Mouse (Mus musculus) layer of hippocampus, postnatal 36 days (tissue): ENCODE results near the gene Hmgb1. TPM values are rescaled to one million over a fixed set of nuclear protein-coding genes. Genes with fewer than 3 reads are reported as not detected.
A peak's percentile ranks its signal among the peaks of the same experiment; 100 is the strongest.
"Not testable (repeated sequence)": the region's sequence is repeated elsewhere in the genome, so short reads cannot be mapped to it uniquely, and the experiment has no call there.

Experiments used
- DNase-seq, 2 experiments: peaks; one replicate each; pipeline ENCODE4 v3.0.0; 2022
- total RNA-seq, 2 experiments: library from RNA; stranded (reverse); gene quantifications; 2 replicates each; pipeline ENCODE4 v1.2.3; 2021

Gene Hmgb1
- total RNA-seq, 2 experiments from 2014 or later: 136 to 137 TPM

DNA sequence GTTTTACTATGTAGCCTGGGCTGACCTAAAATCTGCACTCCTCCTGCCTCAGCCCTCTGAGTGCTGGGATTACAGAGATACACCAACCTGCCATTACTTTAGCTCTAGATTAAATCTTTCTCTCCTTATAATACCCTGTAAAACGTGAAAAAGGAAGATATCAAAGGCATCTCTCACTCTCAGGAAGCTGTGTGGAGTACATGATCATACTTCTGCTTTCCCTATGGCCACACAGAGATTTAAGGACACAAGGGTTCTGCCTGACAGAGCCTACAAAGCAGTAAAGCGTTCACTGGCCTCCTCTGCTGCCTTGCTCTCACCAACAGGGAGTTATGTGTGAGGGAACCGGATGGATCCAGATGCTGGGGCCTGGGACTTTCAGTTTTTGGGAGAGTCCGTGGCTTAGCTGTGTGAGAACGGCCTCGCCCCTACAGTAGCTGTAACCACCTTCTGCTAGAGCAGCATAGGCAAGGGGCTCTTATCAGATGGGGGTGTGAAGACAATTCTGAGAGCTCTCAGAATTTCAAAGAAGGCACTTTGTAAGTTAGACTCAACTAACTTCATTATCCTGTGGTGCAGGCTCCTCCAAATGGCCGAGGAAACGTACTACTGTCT lies 36.8 kb downstream of the Hmgb1 start:
- no peak for DNase-seq

DNA sequence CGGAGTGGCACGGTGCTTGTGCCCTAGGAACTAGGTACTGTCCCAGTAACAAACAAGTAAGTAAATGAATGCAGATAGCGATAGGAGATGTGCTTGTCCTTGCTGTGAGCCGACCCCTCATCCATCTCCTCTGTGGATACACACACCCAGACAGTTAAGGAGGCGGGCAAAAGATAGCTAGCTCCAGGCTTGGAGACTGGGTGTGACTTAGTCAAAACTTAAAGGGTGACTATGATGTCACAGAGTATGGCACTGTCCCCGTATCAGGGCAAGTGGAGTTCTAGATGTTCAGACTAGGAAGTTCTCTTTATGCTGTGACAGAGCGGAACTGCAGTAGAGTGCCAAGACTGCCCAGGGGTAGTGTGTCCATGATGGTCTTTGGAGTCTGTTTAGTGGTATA lies 37.6 kb downstream of the Hmgb1 start:
- no peak for DNase-seq

DNA sequence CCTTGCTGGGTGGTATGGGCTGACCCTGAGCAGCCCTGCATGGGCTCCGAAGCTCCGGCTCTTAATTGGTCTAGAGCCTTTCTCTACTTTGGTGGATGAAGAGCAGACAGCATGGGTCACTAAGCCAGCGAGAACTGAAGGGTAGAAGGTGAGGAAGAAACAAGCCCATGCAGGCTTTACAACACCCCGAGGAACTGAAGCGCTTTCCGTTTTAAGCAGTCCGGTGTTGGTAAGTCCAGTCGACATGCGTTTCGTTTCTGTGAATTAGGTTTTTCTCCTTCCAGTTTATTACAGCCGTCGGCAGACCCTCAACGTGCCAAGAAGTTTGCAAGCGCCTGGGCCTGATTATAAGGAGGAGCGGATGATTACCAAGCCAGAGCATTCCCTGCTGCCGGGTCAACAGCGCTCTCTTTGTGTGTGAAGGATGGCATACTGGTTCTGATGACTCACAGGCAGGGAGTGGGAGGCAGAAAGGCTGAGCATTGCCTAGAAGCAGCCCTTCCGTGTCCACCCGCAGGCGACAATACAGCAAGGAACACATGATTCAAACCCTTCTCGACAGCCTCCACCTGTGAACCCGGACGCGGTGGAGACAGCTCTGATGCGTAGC lies 40.4 kb downstream of the Hmgb1 start:
- peak; percentile 59 to 62 for DNase-seq

DNA sequence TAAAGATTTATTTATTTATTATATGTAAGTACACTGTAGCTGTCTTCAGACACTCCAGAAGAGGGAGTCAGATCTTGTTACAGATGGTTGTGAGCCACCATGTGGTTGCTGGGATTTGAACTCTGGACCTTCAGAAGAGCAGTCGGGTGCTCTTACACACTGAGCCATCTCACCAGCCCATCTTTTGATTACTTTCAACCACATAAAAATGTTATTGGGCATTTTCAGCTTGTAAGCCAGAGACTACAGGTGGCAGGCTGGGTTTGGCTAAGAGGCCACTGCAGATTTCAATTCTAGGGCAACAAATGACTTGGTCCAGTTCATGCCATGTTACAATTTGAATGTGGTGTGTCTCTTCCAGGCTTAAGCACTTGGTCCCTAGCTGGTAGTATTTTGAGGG lies 43.1 kb downstream of the Hmgb1 start:
- not testable (repeated sequence) for DNase-seq

DNA sequence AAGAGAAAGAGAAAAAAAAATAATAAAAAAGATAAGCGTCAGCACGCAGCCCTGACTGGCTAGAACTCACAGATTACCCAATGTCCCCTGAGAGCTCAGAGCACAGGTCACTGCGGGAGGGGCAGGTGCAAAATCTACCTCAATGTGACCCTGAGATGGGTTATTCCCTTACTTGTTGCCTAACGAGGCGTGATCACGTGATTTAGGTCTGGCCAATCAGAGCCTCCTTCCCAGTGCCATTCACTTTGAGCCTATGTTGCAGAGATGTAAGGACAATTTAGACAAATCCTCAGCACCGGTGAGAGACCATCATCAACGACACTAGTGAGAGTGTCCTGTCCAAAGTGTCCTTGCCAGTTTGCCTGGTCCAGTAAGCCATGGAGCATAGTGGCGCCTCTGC lies 44.0 kb downstream of the Hmgb1 start:
- DNase-seq: no peak

DNA sequence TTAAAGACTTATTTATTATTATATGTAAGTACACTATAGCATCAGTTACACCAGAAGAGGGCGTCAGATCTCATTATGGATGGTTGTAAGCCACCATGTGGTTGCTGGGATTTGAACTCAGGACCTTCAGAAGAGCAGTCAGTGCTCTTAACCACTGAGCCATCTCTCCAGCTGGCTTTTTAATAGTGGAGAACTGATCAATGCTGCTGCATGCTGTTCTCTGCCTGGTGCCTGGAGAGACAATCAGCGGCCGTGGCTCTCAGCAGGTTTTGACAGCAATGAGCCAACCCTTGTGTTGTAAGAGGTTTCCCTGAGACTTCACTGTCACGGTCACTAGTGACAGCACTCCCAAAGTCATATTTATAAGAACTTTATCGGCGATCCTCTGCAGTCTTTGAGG lies 46.2 kb downstream of the Hmgb1 start:
- DNase-seq: not testable (repeated sequence)

DNA sequence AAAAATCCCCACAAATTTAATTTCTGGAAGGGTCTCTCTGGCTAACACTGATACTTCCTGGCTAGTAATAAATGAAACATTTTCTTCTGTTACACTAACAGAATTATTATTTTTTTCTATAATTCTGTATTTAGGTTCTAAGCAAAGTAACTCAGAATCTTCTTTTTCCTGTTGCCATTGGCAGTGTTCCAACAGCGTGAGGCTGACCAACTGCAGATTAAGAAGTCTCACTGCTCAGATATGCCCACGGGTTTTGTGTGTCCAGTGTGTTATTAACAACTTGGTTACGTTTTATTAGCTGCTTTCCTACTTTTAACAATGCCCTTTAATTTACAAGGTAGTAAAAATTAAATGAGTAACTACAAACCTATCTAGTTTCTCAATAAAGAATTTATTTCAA lies 46.8 kb downstream of the Hmgb1 start:
- DNase-seq: no peak

DNA sequence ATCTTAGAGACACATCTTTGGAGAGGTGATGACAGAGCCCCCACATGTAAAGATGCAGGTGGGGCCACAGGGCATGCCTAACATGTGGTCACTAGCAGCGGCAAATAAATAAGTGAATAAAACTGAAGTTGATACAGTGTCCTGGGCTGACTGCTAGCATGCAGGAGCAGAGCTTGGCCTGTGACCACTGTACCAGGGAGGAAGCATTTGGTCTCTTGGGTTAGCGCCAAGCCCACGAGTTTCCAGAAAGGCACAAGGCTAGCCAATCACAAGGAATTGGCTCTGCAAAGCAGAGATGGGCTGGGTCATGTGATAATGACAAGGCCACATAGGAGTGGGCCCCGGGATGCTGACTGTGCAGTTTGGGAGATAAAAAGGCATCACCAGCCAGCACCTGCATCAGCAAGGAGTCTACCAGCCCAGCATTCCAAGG lies 47.3 kb downstream of the Hmgb1 start:
- DNase-seq: no peak

DNA sequence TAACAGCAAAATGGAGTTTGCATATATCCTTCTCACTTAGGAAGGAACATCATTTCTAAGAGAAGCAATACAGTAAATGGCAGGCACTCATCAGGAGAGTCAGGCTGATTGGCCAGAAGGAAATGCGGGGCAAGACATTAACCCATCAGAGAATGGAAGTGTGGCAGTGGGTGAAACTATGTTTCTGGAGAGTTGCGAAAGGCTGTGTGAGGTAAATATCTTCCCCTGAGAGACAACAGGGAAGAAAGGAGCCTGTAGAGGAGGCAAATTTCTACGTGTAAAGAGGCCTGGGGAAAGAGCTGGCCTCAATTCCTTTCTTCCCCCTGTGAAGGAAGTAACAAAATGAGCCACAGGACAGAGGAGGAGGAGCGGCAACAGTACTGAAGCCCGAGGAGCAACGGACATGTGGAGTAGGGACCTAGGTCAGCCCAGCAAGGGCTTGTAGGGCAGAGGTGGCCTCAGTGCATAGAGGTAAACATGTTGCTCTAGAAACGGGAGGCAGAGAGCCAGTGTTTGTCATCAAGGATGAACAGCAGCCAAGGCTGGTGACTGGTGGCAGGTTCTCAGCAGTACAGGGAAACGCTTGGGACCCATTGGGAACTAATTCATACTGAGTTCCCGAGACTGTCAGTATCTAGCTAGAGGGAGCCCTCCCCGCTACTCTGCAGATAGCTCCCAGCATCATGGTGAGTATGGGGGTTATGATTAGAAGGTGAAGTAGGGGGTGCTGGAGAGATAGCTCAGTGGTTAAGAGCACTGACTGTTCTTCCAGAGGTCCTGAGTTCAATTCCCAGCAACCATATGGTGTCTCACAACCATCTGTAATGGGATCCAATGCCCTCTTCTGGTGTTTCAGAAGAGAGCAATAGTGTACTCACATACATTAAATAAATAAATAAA lies 48.6 kb downstream of the Hmgb1 start:
- no peak for DNase-seq

DNA sequence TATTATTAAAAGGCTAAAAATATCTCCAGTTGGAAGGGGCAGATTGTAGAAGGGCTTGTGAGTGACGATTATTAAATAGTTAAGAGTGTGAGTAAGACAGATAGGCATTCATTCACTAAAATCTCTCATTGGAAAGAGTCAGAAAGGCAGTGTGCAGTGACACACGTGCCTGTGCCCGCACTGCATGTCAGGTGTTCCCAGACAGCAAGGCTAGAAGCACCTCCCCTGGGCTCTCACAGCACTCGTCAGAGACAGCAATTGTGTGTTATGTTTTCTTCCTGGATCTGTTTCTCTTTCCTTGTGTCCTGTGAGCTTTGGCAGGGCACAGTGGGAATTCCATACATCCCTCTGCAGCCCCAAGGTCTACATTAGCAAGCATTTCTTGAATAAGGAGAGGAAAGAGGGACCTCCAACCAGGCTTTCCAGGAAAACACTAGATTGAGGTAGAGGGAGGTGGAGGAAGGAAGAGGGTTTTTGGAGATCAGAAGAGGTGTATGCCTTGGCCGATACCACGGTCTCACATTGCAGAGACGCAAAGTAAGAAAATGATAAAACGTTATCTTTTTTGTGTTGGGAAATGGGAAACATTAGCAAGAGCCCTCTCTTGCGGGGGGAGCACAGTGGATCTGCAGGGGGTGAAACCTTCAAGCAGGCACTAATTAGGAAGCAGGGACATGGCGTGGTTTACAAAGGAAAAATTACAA lies 49.4 kb downstream of the Hmgb1 start:
- DNase-seq: no peak

DNA sequence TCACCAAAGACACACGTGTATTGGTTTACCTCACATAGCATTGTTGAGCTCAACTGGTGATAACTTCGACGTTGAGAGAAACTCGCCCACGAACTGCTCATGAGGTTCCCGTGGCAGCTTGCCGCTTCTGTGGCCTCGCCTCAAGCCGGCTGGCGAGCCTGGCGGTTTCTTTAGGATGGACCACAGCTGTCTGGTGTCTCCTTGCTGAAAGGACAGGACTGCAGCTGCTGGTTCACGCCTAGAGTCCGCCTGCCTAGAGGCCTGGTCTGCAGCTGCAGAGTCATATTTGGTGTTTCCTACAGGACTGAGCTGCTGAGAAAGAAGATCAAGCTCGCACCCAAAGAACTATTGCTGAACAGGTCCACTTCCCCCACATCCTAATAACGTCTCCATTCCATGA lies 55.8 kb downstream of the Hmgb1 start:
- DNase-seq: no peak

DNA sequence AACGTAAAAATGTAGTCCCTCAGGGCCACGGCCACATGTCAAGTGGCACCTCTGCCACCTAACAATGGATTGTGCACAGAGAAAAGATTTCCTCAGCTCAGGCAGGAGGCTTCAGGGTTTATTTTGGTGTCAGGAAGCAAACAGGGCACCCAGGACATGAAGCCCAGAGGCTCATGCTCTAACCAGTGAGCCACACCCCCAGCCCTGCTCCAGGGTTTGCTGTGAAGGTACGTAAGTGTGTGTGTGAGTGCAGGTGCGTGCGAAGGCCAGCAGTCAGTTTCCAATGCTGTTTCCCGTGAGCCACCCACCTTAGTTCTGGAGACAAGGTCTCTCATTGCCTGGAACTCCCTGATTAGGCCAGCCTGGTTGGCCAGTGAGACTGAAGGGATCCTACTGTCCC lies 60.5 kb downstream of the Hmgb1 start:
- no peak for DNase-seq

DNA sequence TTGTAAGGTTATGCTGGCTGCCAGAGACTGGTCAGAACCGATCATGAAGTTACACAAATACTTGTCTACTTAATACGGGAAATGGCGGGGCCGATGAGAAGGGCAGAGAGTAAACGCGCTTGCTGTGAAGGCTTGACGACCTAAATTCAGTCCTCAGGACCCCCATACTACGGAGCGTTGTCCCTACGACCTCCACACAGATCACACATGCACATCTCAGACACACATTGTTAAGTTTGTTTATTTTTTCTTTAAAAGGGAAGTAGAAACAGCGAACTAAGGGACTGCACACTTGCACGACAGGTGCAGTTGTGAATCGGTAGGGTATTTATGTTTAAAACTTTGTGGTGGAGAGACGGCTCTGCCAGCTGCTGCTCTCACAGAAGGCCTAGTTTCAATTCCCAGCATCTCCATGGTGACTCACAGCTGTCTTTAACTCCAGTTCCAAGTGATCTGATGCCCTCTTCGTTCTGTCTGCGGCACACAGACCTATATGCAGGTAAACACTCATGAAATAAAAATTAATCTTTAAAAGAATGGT lies 64.9 kb downstream of the Hmgb1 start:
- no peak for DNase-seq

DNA sequence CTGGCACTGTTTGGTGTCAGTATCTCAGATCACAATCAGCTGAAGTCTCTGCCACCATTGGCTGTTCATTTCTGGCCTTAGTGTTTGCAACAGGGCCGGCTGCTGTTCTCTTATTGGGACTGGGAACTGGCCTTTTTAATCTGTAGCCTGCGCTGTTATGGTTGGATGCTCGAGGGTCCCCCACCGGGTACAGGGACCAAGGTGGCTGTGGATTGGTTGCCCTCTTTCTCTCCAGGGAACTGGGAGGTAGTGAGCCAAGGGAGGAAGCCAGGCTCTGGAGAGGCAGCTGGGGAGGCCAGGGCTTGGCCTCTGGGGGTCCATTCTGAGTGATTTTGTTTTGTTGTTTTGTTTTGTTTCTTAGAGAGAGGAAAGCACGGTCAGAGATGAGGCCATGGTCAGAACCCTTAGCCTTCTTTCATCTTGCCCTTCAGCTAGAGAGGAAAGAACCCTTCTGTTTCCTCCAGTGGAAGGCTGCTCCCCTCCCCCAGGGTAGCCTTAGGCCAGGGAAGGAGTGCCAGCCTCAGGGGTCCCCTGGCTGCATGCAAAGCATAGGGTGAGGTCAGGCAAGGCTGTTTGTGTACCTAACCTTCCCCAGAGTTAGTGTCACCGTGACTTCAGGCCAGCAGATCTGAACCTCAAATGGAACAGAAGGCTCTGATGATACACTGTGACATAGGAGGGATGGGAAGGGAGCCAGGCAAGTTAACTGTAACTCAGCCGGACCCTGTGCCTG lies 66.3 kb downstream of the Hmgb1 start:
- DNase-seq: no peak

DNA sequence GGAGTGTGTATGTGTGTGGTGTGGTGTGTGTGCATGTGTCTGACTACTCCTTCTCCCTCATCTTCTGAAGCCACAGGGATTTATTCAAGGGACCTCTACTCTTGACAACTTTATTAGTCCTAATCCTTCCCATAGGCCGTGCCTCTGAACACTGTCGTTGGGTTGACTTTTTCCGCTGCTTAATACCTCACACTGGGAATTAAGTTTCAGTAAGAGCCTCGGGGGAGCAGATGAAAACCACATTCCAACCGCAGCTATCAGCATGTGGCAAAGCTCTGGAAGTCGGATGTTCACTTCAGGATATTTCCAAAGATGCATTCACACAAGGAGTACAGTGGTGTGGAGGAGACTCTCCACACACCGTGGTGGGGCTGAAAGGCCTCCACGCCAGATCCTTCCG lies 69.7 kb downstream of the Hmgb1 start:
- DNase-seq: no peak

DNA sequence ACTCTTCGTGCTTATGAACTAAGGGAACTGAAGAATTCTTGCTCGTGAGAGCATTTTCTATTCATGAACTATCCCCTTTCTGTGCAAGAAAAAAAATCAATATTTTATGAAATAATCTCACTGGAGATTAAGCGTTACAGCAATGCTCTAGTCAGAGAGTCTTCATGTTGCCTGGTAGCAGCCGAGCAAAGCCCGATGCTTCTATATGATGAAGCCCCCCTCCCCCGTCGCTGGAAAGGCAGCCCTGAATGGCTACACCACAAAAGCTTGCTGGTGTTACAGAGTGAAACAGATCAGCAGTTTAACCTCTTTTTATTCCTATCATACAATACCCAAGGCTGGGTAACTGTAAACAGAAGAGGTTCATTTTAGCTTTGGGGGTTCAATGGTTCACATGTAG lies 70.3 kb downstream of the Hmgb1 start:
- DNase-seq: no peak

DNA sequence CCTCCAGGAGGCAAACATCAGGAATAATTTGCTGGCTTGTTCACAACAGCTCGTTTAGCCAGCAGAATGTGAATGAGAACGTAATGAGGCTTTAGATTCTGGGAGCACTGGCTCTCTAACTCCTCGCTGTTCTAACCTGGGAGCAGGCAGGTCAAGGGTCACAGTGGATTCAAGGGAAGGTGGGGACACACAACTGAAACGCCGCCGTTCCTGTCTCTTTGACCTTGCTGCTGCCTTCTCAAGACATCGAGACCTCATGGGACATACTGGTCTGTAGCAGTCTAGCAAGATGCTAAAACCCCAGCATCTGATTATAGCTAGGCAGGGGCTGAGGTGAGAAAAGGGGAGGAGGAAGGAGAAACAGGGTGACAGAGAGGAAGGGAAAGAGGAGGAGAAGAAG lies 70.8 kb downstream of the Hmgb1 start:
- DNase-seq: no peak

DNA sequence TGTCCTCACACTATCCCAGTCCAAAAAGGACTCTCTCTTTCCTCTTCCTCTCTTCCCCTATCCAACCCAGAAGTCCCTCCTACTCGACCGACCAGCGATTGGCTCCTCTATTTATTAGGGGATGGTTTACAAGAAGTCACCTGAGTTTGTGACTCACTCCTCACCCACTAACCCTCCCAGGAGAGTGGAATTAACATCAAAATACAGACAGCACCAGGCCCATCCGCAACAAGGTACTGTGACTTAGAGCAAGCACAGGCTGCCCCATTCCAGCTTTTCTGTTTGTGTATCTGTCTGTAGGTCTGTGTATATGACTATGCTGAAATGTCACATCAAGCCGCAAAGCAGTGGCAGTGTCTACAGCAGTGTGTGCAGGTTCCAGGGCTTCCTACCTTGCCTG lies 71.7 kb downstream of the Hmgb1 start:
- no peak for DNase-seq

DNA sequence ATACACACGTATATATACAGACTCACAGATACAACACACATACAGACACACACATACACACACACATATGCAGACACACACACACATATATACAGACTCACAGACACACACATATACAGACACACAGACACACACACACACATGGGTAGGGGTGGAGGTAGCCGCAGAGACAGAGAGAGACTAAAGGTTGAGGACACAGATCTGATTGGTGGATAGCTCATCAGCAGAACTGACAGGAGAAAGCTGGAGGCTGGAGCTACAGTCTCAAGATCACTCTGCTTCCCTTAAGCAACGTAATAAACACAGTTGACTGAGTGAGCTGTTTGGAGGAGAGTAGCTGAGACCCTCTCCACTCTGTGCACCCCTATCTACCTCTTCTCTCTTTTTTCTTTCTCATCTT lies 75.1 kb downstream of the Hmgb1 start:
- DNase-seq: no peak

DNA sequence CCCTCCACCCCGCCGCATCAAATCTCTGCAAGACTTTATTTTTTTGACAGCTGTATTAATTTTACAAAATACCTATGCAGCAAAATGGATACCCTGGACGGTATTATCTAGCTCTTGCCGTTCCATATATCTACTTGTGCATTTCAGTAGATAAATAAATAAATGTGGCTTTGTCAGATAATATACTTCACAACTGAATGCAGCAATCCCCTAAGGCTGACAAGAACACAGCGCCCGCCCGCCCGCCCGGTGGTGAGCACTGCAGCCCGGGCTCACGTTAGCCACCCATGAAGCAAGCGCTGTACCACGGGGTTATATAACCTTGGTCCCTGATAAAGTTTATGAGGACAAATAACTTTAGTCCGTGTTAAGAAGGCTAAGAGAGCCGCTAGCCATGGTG lies 76.1 kb downstream of the Hmgb1 start:
- DNase-seq: no peak

DNA sequence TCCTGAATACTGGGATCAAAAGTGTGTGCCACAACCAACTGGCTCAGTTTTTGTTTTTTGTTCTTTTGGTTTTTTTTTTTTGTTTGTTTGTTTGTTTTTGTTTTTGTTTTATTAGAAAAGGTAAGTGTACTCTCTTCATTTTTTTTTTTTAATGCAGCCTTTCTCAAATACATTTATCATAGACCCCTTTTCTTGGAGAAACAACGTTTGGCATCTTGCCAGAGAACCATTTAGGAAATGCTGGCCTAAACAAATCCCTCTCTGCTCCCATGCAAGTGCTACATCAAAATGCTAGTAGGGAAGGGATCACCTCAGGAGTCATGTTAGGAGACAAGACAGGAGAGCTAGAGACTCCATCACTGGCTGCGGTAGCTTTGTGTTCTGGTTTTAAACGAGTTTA lies 76.7 kb downstream of the Hmgb1 start:
- DNase-seq: no peak

DNA sequence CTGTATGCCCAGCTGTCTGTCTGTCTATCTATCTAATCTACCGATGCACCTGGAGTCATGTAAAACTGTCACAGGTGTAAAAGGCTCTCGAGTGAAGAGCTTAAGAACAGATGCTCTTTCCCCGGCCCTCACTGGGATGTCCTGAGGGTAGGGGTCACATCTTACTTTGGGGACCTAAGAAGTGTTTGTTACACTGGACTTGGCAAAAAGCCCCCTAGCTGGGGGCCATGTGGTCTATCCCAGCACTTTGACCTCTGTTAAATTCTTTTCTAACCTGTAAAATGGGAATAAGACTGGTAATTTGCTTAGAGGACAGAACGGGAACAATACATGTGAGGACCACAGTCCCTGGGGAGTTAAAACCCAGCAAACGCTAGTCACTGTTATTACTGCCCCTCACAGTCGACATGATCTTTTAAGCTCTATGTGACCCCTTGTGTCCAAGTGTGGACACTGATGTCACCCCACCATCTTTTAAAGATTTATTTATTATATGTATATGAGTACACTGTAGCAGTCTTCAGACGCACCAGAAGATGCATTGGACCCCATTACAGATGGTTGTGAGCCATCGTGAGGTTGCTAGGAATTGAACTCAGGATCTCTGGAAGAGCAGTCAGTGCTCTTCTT lies 80.1 kb downstream of the Hmgb1 start:
- no peak for DNase-seq
